Mouse (Mus musculus): ENCODE measurements around the gene Anks1b.

GRCm38 (mm10) chr10:89913174-89913573 lies 39.9 kb downstream of the Anks1b start:
- TF ChIP-seq POLR2A (IDR thresholded peaks at IDR 0.05; ENCODE audit: control insufficient read depth in 1 of 2, insufficient read depth in 1 of 2, low read depth in 1 of 2, low read length in 2 of 2, poor library complexity in 1 of 2) (no peak), SIN3A (IDR thresholded peaks at IDR 0.05; ENCODE audit: low read length) (no peak), USF1 (IDR thresholded peaks at IDR 0.05; ENCODE audit: low read depth, low read length) (no peak), TAL1 (IDR thresholded peaks at IDR 0.05; ENCODE audit: low read length) (no peak), UBTF (IDR thresholded peaks at IDR 0.05; ENCODE audit: borderline replicate concordance, insufficient read depth, low read depth, low read length) (no peak), CTCF (IDR thresholded peaks at IDR 0.05 in 2 of 3, conservative IDR thresholded peaks at IDR 0.05 in 1 of 3; ENCODE audit: control insufficient read depth in 1 of 3, insufficient read depth in 1 of 3, low read depth in 2 of 3, low read length in 3 of 3, poor library complexity in 1 of 3, severe bottlenecking in 1 of 3) (no peak), E2F4 (IDR thresholded peaks at IDR 0.05; ENCODE audit: borderline replicate concordance, low read depth, low read length) (no peak), CHD2 (IDR thresholded peaks at IDR 0.05; ENCODE audit: low read length) (no peak), CHD1 (IDR thresholded peaks at IDR 0.05; ENCODE audit: low read depth, low read length) (no peak), RCOR1 (IDR thresholded peaks at IDR 0.05; ENCODE audit: low read depth, low read length) (no peak), MYC (IDR thresholded peaks at IDR 0.05; ENCODE audit: low read depth, low read length) (no peak)
